Mouse (Mus musculus) neutrophil, adult 5-6 weeks (primary cell): ENCODE data around the gene Alkbh4. TPM values are rescaled to one million over a fixed set of nuclear protein-coding genes. Genes with fewer than 3 reads are reported as not detected.
"Not testable (repeated sequence)": the region's sequence is repeated elsewhere in the genome, so short reads cannot be mapped to it uniquely, and the experiment has no call there.

Experiments
- ATAC-seq: fragments of 151-379, 151-347 bp; 2 replicates; pipeline ENCODE4 v1.8.0; 2017; ENCODE audit warnings: mild to moderate bottlenecking, moderate TSS enrichment; ENCODE audit not compliant: insufficient number of reproducible peaks, poor library complexity, low FRiP score, severe bottlenecking; ENCODE audit errors: extremely low read depth
- total RNA-seq: library from RNA; stranded (forward); fragments of 200-1000 nt; gene quantifications from 2 replicates; pipeline ENCODE4 v1.2.3, GENCODE M21; 2017

The Alkbh4 gene
- total RNA-seq, 1 experiment from 2014 or later, result 3.7 TPM

DNA sequence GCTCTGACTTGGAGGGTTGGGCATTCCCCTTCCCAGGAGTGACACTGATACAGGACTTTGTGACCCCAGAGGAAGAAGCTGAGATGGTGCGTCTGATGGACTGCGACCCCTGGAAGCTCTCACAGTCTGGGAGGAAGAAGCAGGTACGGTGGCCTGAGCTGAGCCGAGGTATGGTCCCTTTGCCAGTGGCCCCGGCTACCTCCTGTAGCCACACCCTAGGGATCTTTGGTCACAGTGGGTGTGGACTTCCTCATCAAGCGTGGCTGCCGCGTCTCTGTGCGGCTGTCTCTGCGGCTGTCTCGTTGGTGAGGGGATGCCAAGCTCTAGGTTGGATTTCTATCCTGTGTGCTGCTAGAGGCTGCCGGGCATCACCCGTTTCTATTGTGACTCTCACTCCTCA lies 3.4 kb downstream of the Alkbh4 start:
- ATAC-seq, result no peak

DNA sequence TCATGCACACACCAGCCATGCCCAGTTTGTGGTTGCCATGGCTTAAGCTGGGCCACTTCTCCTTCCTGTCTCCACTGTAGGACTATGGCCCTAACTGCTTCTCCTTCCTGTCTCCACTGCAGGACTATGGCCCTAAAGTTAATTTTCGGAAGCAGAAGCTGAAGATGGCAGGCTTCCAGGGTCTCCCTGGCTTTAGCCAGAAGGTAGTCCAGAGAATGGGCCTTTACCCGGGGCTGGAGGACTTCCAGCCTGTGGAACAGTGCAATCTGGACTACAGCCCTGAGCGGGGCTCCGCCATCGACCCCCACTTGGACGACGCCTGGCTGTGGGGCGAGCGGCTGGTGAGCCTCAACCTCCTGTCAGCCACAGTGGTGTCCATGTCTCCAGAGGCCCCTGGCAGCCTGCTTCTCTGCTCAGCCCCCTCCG lies 4.1 kb downstream of the Alkbh4 start:
- ATAC-seq, result peak; percentile 13; the same call in 1 of the 2 replicates

DNA sequence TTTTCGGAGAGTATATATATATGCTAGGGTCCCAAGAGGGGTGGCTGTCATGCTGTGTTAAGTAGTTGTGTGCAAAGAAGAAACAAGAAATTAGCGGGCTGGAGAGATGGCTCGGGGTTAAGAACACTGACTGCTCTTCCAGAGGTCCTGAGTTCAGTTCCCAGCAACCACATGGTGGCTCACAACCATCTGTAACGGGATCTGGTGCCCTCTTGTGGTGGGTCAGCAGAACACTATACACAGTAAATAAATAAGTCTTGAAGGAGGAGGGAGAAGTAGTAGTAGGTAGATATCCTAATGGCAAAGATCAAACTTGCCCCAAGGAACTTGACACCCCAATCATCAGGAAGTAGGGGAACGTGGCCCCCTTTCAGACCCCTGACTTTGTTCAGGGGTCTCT lies 6.8 kb downstream of the Alkbh4 start:
- ATAC-seq, result no peak

DNA sequence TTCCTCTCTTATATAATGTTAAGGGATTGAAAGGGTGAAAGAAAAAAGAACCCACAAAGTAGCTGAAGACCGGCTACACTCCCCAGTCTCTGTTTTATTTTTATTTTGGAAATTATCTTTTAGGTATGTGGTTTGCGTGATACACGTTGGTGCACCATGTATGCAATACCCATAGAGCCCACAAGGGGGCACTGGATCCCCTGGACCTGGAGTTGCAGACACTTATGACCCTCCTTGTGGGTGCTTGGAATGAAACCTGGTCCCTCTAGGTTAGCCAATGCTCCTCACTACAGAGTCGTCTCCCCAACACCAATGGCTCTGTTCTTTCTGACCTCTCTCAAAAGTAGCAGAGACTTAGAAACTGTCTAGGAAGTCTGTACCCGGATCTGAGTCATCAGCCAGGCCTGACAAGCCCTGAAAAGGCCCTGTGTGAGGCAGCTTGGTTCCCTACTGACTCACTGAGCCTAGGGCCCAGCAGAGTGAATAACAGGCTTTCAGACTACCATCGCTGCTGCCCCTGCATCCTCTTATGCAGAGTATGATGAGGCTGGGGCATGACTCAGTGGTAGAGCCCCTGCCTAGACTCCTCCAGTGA lies 7.3 kb downstream of the Alkbh4 start:
- no peak for ATAC-seq

DNA sequence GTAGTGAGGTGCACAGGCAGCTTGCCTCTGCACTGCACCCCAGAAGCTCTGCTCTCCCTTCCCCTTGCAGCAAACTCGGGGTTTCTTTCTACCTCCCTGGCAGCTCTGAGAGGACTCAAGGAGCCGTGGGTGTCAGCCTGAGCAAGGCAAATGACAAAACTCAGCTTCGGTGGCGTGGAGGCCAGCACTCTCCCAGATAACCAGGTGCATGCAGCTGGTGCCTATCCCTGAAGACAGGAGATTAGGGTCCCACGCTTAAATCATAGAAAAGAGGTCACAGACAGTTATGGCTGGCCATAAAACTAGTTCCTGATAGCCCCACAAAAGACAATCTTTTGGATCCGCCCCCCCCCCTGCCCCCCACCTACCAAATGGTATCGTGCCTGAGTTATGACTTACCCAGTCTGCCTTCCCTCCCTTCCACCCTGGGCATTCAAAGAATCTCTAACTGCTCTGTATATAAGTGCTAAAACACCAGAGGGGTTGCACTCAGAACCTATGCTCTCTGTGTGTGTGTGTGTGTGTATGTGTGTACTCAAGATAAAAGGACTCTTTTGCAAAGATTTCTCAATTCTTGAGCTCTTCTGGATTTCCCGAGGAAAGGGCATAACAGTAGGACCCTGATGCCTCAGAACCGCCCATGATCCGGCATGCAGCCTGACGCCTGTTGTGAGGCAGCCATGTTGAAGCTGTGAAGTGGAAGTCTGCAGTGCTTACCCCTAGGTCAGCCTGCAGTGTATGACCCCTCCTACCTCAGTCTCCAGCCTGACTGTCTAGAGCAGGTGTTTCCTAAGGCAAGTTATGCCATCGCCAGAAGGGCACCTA lies 8.9 kb downstream of the Alkbh4 start:
- ATAC-seq, result no peak

DNA sequence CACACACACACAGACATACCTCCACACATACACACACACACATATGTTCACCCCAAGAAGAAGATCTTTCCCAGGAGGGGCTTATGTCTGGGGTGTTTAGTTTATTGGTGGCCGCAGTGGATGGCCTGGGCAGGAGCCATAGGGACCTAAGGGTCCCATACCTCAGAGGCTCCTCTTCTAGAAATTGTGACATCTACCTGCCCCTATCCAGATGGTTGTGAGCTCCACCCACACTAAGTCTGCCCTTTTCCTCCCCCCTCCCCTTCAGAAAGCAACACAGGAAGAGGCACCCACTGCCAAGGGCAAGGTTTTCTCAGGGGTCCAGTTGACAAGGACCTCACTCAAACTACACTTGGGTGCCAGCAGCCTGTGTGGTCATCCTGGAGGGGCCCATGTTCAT lies 11.0 kb downstream of the Alkbh4 start:
- ATAC-seq, result peak; percentile 11; the same call in 1 of the 2 replicates

DNA sequence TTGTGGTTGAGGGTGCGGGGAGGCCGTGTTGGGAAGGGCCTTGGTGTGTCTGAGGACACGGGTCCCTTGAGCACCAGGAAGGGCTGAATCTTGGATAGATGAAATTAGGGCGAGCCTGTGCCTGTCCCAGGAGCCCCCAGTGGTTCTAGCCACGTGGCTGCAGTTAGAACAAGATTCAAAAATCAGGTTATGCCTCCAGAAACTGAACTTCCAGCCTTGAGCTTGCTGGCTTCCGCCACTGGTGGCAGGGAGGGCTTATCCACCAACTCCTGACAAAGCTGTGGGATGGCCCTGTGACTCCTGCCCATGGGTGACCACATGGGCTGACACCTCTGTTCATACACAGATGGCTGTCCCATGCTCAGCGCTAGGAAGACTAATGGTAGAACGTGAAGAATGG lies 11.8 kb downstream of the Alkbh4 start:
- ATAC-seq, result no peak

DNA sequence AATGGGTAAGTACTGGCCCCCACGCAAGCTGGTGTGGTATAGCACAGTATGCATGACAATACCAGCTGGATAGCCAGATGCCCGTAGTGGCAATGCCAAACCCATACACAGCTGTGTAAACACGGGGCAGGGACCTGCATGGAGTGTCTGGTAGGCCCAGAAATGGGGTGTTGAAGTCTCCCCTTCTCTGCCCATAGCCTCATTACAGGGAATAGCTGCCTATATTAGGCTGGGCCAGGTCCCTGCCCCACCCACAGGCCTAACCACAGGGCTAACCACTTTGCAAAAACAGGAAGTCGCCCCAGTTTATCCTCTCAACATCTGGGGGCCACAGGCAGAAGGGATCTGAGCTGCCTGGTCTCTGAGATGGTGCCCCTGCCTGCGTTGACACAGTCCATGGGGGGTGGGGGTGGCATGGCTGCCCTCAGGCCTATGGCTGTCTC lies 13.2 kb downstream of the Alkbh4 start:
- ATAC-seq, result peak; percentile 79

DNA sequence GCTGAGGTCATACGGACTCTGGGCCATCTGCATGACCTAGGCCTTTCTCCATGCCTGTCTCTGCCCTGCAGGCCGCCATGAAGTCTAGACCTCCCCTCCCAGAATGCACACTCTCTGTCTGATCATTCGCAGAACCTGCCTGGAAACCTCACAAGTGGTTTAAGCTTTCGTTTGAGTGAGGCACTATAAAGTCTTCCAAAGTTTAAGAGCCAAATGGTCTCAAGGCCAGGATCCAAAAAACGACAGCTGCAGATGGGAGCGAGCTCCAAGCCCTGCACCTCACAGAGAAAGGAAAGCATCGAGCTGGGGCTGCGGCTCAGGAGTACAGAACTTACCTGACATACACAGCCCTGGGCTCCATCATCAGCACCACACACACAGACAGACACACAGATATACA lies 16.4 kb downstream of the Alkbh4 start:
- ATAC-seq, result no peak

DNA sequence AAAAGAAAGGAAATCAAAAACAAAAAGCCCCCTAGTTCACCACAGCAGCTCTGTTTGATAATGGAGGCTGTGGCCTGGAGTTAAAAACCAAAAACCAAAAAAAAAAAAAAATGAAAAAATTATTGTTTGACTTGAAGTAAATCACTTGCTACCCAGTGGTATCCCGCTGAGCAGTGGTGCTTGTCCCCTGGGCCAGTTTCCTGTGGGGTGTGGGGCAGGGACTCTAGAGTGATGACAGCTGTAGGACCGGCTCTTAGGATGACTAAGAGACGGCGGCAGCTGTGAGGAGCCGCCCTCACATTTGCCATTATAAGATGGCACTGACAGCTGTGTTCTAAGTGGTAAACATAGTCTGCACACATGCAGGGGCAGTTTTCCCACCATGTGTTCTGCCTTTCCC lies 19.5 kb downstream of the Alkbh4 start:
- no peak for ATAC-seq

DNA sequence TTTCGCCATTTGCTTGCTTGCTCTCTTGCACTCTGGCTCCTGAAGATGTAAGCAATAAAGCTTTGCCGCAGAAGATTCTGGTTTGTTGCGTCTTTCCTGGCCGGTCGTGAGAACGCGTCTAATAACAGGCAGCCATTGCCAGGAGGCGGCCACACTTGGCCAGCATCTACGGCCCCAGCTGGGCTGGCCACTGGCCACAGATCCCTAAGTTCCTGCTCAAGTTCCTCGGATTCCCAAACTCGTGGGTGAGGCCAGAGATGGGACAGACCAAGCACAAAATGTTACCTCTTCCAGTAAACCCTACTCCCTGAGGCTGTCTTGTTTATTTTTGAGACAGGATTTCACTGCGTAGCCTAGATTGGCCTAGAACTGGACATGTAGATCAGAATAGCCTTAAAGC lies 24.1 kb downstream of the Alkbh4 start:
- ATAC-seq, result not testable (repeated sequence)

DNA sequence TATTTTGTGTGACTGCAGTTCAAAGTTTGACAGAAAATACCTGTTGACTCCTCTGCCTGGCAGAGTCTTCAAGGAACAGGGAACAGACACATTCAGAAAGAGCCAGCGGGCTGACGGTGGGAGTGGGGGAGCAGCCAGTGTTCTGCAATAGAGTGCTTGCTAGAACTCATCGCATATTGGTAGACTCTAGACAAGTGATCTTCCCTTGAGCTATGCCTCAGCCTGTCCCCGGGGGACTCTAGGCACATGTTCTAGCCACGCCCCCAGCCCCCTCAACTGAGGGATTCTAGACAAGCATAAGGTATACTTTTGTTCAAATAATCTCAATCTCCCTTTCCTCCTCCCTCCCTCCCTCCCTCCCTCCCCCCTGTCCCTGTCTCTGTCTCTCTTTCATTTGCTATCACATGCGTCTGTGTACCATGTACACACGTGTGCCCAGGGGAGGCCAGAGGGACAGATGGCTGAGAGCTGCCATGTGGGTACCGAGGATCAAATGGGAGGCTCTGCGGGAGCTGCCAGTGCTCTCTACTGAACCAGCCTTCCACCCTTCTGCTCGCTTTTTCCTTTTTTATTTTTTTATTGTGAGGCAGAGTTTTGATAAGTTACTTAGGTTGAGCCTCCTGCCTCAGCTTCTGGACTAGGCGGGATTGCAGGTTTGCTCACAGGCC lies 28.0 kb downstream of the Alkbh4 start:
- ATAC-seq, result no peak

DNA sequence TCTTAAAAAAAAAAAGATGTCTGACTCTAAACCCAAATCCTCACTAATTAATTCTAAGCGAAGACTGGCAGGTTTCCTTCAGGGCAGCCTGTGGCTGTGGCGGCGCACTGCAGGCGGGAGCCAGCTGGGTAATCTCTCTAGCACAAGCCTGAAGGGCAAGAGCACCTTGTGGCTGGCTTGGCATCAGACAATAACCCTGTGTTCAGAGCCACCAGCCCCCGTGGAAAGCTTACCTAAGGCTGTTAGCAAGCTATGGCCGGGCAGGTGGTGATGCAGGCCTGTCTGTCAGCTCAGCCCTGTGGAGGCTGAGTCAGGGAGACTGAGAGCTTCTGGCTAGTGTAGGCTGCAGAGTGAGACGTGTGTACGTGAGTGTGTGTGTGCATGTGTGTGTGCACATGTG lies 29.3 kb downstream of the Alkbh4 start:
- no peak for ATAC-seq

DNA sequence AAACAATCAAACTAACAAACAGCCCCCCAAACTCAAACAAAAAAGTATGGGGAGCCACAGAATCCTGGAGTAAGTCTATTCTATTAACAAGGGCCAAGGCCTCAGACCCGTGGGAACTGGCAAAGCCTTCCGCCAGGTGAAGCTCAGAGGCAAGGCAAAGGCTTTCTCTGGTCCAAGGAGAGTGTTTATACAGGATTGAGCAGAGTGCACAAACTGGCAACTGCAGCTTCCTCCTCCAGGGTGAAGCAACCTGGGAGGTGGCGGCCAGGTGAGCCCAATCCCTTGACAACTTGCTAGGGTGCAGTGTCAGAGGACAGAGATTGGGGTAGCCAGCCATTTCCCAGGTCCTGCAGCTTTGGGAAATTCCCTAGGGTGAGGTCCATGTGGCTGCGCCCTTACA lies 31.4 kb downstream of the Alkbh4 start:
- ATAC-seq, result no peak

DNA sequence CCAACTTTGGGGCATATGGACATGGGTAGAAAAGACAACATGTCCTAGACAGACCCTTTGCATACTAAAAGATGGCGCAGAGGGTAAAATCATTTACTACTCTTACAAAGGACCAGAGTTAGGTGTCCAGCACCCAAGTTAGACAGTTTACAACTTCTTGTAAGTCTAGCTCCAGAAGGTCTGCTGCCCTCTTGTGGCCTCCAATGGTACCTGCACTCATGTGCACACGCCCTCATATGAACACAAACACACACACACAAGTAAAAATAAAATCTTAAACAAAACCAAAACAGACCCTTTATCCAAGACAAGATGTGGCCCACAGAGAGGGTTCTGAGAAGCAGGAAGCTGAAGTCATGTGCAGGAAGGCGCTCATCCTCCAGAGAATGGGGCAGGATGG lies 32.1 kb downstream of the Alkbh4 start:
- no peak for ATAC-seq

DNA sequence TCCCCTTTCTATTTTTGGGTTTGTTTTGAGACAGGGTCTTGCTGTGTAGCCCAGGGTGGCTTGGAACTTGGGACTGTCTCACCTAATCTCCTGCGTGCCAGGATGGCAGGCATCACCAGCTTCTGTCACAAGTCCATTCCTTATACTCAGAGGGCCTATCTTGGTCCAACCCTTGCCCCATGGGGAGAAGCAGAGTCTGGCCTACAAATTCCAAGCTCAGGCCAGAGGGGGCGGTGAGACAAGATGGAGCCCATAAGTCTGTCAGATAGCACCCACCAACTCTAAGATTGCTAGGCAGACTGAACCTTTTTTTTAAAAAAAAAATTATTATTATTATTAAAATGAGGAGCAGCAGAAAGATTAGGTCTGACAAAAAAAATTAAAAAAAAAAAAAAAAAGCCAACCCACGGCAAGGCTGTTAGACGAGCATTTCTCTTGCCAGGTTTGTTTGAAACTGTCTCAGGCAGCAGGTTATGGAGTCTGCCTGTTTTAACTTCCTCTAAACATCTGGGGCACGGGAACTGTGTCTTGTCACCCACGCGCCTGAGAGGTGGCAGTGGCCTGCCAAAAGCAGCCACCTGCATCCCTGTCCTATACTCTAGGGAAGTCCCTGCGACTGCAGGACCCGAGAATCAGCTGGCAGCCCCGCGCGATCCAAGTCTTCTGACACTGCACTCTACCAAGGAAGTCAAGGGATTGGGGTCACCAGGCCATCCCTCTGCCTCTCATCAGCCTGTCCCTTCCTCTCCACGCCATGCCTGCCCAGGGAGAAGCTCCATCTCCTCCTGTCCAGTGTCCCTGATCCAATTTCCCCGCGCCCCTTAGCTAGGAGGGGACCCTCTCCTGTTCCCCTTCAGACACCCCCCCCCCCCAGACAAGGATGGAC lies 33.9 kb downstream of the Alkbh4 start:
- peak; percentile 55 for ATAC-seq

DNA sequence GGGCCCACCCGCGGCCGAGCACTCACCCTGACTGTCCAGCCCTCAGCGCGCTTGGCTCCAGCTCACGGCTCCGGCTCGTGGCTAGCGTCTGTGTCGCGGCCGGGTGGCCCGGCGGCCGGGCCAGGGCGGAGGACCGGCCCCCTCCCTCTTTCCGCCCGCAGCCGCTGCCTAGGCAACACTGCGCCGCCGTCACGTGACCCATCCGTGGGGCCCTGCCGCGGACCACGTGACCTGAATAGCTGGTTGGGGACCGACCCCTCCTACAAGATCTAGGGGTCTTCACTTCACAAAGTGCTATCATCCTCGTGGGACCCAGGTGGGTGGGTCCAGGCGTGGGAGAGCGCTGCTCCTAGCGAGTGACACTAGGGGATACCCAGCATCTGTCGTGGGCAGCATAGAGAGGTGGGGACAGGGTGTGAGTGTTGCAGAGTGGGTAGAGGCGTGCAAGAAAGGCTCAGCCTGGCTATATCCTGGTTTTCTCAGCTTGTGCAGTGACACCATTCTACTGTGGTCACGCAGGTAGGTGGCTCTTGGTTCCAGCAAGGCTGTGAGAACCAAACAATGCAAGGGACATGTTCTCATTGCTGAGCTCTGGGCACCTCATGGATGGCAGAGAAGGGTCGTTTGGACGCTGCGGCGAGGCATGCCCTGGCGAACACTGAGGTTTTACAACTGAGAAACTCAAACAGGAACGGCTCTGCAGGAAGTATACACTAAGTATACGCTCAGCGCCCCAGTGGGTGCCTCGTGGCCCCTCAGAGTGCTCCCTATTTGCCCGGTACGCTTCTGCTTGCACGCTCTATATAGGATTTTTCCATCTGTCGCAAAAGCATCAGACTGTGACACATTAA lies 34.8 kb downstream of the Alkbh4 start, which contains the start of gene Orai2:
TSS of gene Orai2 (minus strand) at position 202 of the 851 bp plus-strand sequence.
- ATAC-seq, result peak; percentile 34
